Mouse (Mus musculus) liver, embryonic 14.5 days (tissue): ENCODE data around the gene Adi1. TPM values are rescaled to one million over a fixed set of nuclear protein-coding genes. Genes with fewer than 3 reads are reported as not detected.

Experiments used
- ATAC-seq: fragments of 200-750 bp; cut with Nextera tagmentation; 2 replicates; pipeline ENCODE4 v1.8.0; 2017; ENCODE audit warnings: moderate number of reproducible peaks, mild to moderate bottlenecking, moderate library complexity; ENCODE audit not compliant: insufficient read depth
- DNase-seq, 3 experiments: peaks; one replicate each; pipeline ENCODE4 v3.0.0-alpha.2; 2012 to 2013; ENCODE audit warnings: low read depth in 3 of 3, low spot score in 3 of 3
- H3K27ac ChIP-seq: fragments of 300-500 bp; sonication (generic); 2 replicates; pipeline ENCODE4 v1.5.1; 2014; ENCODE audit warnings: moderate library complexity, mild to moderate bottlenecking, control low read depth, inconsistent platforms
- H3K27me3 ChIP-seq: fragments of 300-500 bp; sonication (generic); 2 replicates; pipeline ENCODE4 v1.6.1; 2014; ENCODE audit warnings: mild to moderate bottlenecking, low read length, moderate library complexity; ENCODE audit not compliant: control insufficient read depth, insufficient read depth
- H3K36me3 ChIP-seq: fragments of 300-500 bp; sonication (generic); replicated peaks from 2 replicates; pipeline ENCODE4 v1.6.1; 2014; ENCODE audit warnings: low read depth; ENCODE audit not compliant: control insufficient read depth, insufficient read depth
- H3K4me1 ChIP-seq, 2 experiments: fragments of 200-500 bp in 1 of 2; fragments of 300-500 bp in 1 of 2; sonication (generic) in 1 of 2; replicated peaks; 2 replicates each; pipeline ENCODE4 v1.6.1; 2012 to 2014; ENCODE audit warnings: antibody characterized with exemption in 1 of 2, inconsistent platforms in 1 of 2, low read length in 1 of 2; ENCODE audit not compliant: control insufficient read depth in 2 of 2, insufficient read depth in 2 of 2
- H3K4me2 ChIP-seq: fragments of 300-500 bp; sonication (generic); 2 replicates; pipeline ENCODE4 v1.6.1; 2014; ENCODE audit warnings: low read depth, mild to moderate bottlenecking, control low read depth, moderate library complexity
- H3K4me3 ChIP-seq, 2 experiments: fragments of 200-500 bp in 1 of 2; fragments of 300-500 bp in 1 of 2; sonication (generic) in 1 of 2; 2 replicates each; pipeline ENCODE4 v1.5.1; 2012 to 2014; ENCODE audit warnings: low read depth in 2 of 2, low read length in 2 of 2, mild to moderate bottlenecking in 2 of 2, control low read depth in 1 of 2, inconsistent platforms in 1 of 2, moderate library complexity in 1 of 2; ENCODE audit not compliant: insufficient read depth in 1 of 2
- H3K9ac ChIP-seq: fragments of 300-500 bp; sonication (generic); replicated peaks from 2 replicates; pipeline ENCODE4 v1.6.1; 2014; ENCODE audit warnings: mild to moderate bottlenecking, control low read depth, moderate library complexity
- H3K9me3 ChIP-seq: fragments of 300-500 bp; sonication (generic); 2 replicates; pipeline ENCODE4 v1.6.1; 2016; ENCODE audit warnings: low read length, mixed read lengths; ENCODE audit not compliant: control insufficient read depth
- CTCF ChIP-seq: IDR thresholded peaks from 2 replicates; pipeline ENCODE4 v1.5.1; 2016; ENCODE audit warnings: antibody characterized with exemption, low read depth, control low read depth
- EP300 ChIP-seq: IDR thresholded peaks from 2 replicates; pipeline ENCODE4 v1.6.1; 2016; ENCODE audit warnings: antibody characterized with exemption, low read depth
- WGBS: fragments of 180-500 bp; shearing (Covaris S2); extraction: QIAGEN DNeasy Blood & Tissue Kit; methylation state at CpG from one replicate; pipeline ENCODE4 v1.1.7; 2014; ENCODE audit not compliant: insufficient replicate concordance; 5-methylcytosine and 5-hydroxymethylcytosine counted together
- polyA plus RNA-seq, 2 experiments: library from polyadenylated mRNA; depleted of rRNA in 1 of 2; stranded (reverse) in 1 of 2; unstranded in 1 of 2; fragments of >200 nt; fragmentation: Nextera tagmentation in 1 of 2; extraction: Ambion mirVana in 1 of 2; gene quantifications; 2 replicates each; pipeline versions ENCODE4 v1.2.1 to v1.2.3; 2012 to 2014

The Adi1 gene
- polyA plus RNA-seq, 2 experiments: 17.2 to 41.0 TPM

DNA sequence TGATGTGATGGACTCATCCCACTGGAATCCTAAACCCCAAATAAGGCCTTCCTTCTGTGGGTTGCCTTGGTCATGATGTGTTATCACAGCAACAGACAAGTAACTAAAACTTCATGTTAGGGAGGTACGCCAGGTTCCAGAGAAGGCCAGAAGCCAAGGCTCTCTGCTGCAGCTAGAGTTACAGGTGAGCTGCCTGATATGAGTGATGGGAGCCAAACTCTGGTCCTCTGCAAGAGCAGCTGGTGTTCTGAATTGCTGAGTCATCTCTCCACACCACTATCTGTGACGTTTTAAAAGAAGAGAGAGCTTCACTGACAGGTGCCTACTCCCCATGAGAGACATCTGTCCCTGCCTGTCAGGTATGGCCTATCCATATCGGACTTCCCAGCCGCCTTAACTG lies 12.4 kb upstream of the Adi1 start:
- no peak overlapping the region for H3K4me3 ChIP-seq
- no peak overlapping the region for H3K9ac ChIP-seq
- no peak for DNase-seq
- 64% methylated on average over 4 of the region's 4 CpGs for WGBS
- H3K36me3 ChIP-seq: peaks cover 11% of the 10 kb centered on the region
- no peak overlapping the region for H3K4me2 ChIP-seq
- H3K9me3 ChIP-seq: no peaks in the 10 kb centered on the region
- TF ChIP-seq EP300 (no peak), CTCF (no peak)
- ATAC-seq: no peak
- 0 out of 4 replicates have a peak, but pooled peaks cover 0 to 10% of the 10 kb centered on the region in 2 experiments for H3K4me1 ChIP-seq
- no peaks in the 10 kb centered on the region for H3K27me3 ChIP-seq
- H3K27ac ChIP-seq: no peak overlapping the region

GRCm38 (mm10) chr12:28666734-28667133 lies 8.3 kb upstream of the Adi1 start:
- Histone ChIP-seq H3K27ac (no peak overlapping the region), H3K4me1 (0 out of 4 replicates have a peak, but pooled peaks cover 0 to 10% of the 10 kb centered on the region in 2 experiments), H3K36me3 (no peaks in the 10 kb centered on the region), H3K9ac (no peak overlapping the region), H3K4me2 (no peak overlapping the region), H3K4me3 (no peak overlapping the region), H3K9me3 (no peaks in the 10 kb centered on the region), H3K27me3 (no peaks in the 10 kb centered on the region)
- TF ChIP-seq CTCF (no peak), EP300 (no peak)
- DNase-seq (no peak), ATAC-seq (no peak)
- WGBS: 49% methylated on average over 4 of the region's 4 CpGs

DNA sequence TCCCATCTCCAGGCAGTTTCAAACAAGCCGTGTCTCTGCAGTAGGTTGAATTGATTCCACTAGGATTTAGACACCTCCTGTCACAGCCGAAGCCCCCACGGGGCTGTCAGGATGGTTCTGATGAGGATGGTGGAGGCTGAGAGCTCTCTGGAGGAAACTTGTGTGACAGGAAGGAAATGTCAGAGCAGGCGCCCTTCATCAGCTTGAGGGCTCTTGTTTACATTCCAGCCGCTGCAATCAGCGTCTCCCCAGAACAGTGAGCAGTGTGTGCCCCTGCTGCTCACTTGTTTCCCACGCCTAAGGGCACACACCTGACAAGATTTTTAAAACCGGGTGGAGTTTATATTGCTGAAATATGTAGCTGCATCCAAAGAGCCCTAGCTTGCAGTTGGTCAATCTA lies 7.7 kb upstream of the Adi1 start:
- WGBS: 16% methylated on average over 8 of the region's 8 CpGs
- Histone ChIP-seq H3K4me3 (no peak overlapping the region), H3K4me2 (no peak overlapping the region), H3K4me1 (0 out of 4 replicates have a peak, but pooled peaks cover 0 to 10% of the 10 kb centered on the region in 2 experiments), H3K9ac (no peak overlapping the region), H3K36me3 (no peaks in the 10 kb centered on the region), H3K9me3 (no peaks in the 10 kb centered on the region), H3K27ac (no peak overlapping the region), H3K27me3 (no peaks in the 10 kb centered on the region)
- DNase-seq (no peak), ATAC-seq (no peak)
- TF ChIP-seq CTCF (no peak), EP300 (no peak)

GRCm38 (mm10) chr12:28674038-28674720 lies 852 bp upstream of the Adi1 start:
- no peak for DNase-seq
- TF ChIP-seq EP300: no peak
- no peak for TF ChIP-seq CTCF
- Histone ChIP-seq H3K4me2 (peak overlapping the region; percentile 71), H3K4me3 (no peak overlapping the region), H3K9ac (no peak overlapping the region), H3K9me3 (no peaks in the 10 kb centered on the region), H3K27me3 (no peaks in the 10 kb centered on the region), H3K27ac (no peak overlapping the region), H3K4me1 (peaks cover 0 to 13% of the 10 kb centered on the region in 2 experiments; a peak in 3 of 4 replicates), H3K36me3 (no peaks in the 10 kb centered on the region)
- 63% methylated on average over 10 of the region's 10 CpGs for WGBS
- ATAC-seq: no peak

DNA sequence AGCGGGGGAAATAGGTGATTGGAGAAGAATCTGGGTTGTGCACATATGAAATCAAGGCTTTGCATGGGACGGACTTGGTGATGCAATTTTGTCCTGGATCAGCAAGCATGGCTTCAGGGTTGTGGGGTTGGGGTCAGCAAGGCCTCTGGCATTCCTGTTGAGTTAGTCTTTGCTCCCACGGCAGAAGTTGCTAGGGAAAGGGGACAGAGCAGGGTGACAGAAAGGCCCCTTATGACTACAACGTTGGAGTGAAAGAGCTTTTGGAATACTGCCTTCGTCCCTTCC lies 836 bp downstream of the Adi1 start:
- H3K4me1 ChIP-seq: peaks cover 0 to 13% of the 10 kb centered on the region in 2 experiments; a peak in 3 of 4 replicates
- ATAC-seq: no peak
- peak overlapping the region; percentile 71 for H3K4me2 ChIP-seq
- H3K27ac ChIP-seq: peak overlapping the region; percentile 0; the same call in 1 of the 2 replicates
- H3K9me3 ChIP-seq: no peaks in the 10 kb centered on the region
- peak overlapping the region; percentile 64 to 67 for H3K4me3 ChIP-seq
- H3K27me3 ChIP-seq: no peaks in the 10 kb centered on the region
- TF ChIP-seq CTCF (no peak), EP300 (no peak)
- DNase-seq: no peak
- H3K36me3 ChIP-seq: no peaks in the 10 kb centered on the region
- WGBS: 47% methylated on average over 5 of the region's 5 CpGs
- H3K9ac ChIP-seq: peak overlapping the region; percentile 62
